Mouse (Mus musculus) embryonic facial prominence, embryonic 14.5 days (tissue): ENCODE measurements around the gene Ndufv3. TPM values are rescaled to one million over a fixed set of nuclear protein-coding genes. Genes with fewer than 3 reads are reported as not detected.

ENCODE experiments used
- ATAC-seq: fragments of 200-750 bp; cut with Nextera tagmentation; 2 replicates; pipeline ENCODE4 v1.8.0; 2017; ENCODE audit warnings: low read depth, moderate number of reproducible peaks, moderate TSS enrichment
- DNase-seq: peaks from one replicate; pipeline ENCODE4 v3.0.0-alpha.2; 2015; ENCODE audit warnings: low spot score
- H3K27ac ChIP-seq: fragments of 300-500 bp; sonication (generic); replicated peaks from 2 replicates; pipeline ENCODE4 v1.5.1; 2014; ENCODE audit warnings: low read depth, mild to moderate bottlenecking, low read length, moderate library complexity
- H3K27me3 ChIP-seq: fragments of 300-500 bp; sonication (generic); replicated peaks from 2 replicates; pipeline ENCODE4 v1.6.1; 2014; ENCODE audit warnings: low read length; ENCODE audit not compliant: control insufficient read depth, insufficient read depth
- H3K36me3 ChIP-seq: fragments of 300-500 bp; sonication (generic); 2 replicates; pipeline ENCODE4 v1.6.1; 2014; ENCODE audit warnings: low read length, mixed read lengths; ENCODE audit not compliant: control insufficient read depth, insufficient read depth
- H3K4me1 ChIP-seq: fragments of 300-500 bp; sonication (generic); 2 replicates; pipeline ENCODE4 v1.6.1; 2014; ENCODE audit warnings: antibody characterized with exemption, low read length; ENCODE audit not compliant: control insufficient read depth, insufficient read depth
- H3K4me2 ChIP-seq: fragments of 300-500 bp; sonication (generic); 2 replicates; pipeline ENCODE4 v1.6.1; 2014; ENCODE audit warnings: low read depth, mild to moderate bottlenecking, low read length, moderate library complexity, mixed read lengths
- H3K4me3 ChIP-seq: fragments of 300-500 bp; sonication (generic); 2 replicates; pipeline ENCODE4 v1.5.1; 2014; ENCODE audit warnings: low read depth, mild to moderate bottlenecking, low read length
- H3K9ac ChIP-seq: fragments of 300-500 bp; sonication (generic); 2 replicates; pipeline ENCODE4 v1.6.1; 2014; ENCODE audit warnings: low read depth, mild to moderate bottlenecking, low read length, moderate library complexity, mixed read lengths
- H3K9me3 ChIP-seq: fragments of 300-500 bp; sonication (generic); 2 replicates; pipeline ENCODE4 v1.6.1; 2016; ENCODE audit warnings: low read length; ENCODE audit not compliant: control insufficient read depth
- WGBS: fragments of 180-500 bp; shearing (Covaris S2); extraction: QIAGEN DNeasy Blood & Tissue Kit; methylation state at CpG from one replicate; pipeline ENCODE4 v1.1.7; 2014; 5-methylcytosine and 5-hydroxymethylcytosine counted together
- polyA plus RNA-seq: library from polyadenylated mRNA; unstranded; fragments of >200 nt; fragmentation: Nextera tagmentation; extraction: Ambion mirVana; gene quantifications from 2 replicates; pipeline ENCODE4 v1.2.1, GENCODE M21; 2014

Gene Ndufv3
- polyA plus RNA-seq, 1 experiment from 2014 or later, result 316 TPM

DNA sequence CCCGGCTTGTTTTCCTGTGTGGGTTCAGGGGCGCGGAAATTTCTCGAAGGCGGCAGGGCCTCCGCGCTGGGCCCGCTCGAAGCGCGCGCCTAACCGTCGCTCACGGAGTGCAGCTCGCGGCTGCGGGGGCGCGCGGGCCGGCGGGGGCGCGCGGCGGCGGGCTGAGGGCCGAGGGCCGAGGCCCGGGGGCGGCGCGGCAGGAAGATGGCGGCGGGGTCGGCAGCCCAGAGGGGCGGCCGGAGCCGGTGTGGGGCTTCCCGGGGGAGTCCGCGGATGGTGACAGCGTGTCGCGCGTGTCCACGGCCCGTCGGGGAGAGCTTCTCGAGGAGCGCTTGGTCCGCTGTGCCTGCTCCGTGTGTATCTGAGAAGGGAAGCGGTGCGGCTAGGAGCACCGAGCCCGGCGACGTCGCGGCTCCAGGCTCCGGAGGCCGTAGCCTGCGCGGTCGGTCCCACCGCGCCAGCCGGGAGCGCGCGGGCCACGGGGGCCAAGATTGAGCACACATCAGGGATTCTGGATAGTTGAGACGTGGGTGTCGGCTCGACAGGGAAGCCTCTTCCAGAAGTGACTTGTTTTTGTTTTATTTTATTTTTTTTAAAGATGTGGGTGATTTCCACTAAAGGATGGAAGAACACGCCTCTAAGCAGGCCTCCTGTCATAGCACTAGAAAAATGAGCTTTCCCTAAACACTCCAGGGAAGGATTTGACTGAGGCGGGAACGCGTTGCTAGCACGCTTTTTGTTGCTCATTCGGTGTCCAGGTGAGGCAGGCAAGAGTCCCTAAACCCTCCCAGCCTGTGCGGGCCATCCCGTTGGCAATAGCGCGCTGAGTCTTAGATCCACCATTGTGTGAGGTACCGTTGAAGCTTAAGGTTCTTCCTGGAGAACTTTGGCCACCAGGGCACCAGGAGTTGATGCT, 45.5 kb downstream of the Ndufv3 start:
- H3K9ac ChIP-seq, result peak overlapping the region; percentile 91
- H3K4me2 ChIP-seq, result peak overlapping the region; percentile 85
- H3K4me3 ChIP-seq, result peak overlapping the region; percentile 90
- H3K27me3 ChIP-seq, result no peaks in the 10 kb centered on the region
- DNase-seq (peak; percentile 89), ATAC-seq (peak; percentile 53)
- under 1% methylated on average over 42 of the region's 88 CpGs for WGBS
- no peaks in the 10 kb centered on the region for H3K9me3 ChIP-seq
- H3K4me1 ChIP-seq, result peaks cover 31% of the 10 kb centered on the region
- no peaks in the 10 kb centered on the region for H3K36me3 ChIP-seq
- peak overlapping the region; percentile 98 for H3K27ac ChIP-seq

DNA sequence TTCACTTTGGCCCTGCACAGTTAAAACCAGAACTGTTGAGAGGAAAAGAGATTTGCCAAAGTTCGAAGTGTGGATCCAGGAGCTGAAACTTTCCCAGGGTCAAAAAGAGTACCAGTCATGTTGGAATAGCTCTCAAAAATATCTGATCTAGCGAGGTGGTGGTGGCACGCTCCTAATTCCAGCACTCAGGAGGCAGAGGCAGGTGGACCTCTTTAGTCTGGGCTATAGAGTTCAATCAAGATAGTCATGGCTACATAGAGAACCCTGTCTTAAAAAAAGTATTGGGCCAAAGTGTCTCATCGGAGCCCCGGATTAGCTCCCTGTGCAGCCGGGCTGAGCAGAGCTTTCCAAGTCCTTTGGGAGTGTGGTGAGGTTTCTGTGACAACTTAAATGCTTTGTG, 46.4 kb downstream of the Ndufv3 start:
- Histone ChIP-seq H3K9me3 (no peaks in the 10 kb centered on the region), H3K36me3 (no peaks in the 10 kb centered on the region), H3K4me1 (peaks cover 31% of the 10 kb centered on the region), H3K9ac (peak overlapping the region; percentile 91), H3K4me2 (peak overlapping the region; percentile 85), H3K4me3 (peak overlapping the region; percentile 90), H3K27ac (peak overlapping the region; percentile 98; the same call in 1 of the 2 replicates), H3K27me3 (no peaks in the 10 kb centered on the region)
- no peak for DNase-seq
- no peak for ATAC-seq
- WGBS, result 63% methylated on average over 6 of the region's 6 CpGs

DNA sequence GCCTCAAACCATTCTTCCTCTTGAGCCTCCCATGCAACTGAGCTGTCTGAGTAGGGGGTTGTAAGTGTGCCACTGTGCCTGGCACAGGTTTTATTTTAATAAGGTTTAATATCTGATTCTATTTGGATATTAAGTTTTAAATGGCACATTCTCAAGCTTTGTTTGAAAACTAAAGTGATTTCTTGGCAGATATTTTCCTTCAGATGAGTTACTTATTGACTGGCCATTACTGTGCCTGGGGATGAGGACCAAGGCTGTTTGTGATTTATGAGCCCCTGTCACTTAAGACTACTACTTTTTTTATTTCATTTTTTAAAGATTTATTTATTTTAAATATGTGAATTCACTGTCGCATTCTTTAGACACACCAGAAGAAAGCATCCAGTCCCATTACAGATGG, 49.8 kb downstream of the Ndufv3 start:
- WGBS, result 93% methylated on average over 1 of the region's 1 CpGs
- no peak overlapping the region for H3K27ac ChIP-seq
- H3K27me3 ChIP-seq, result no peaks in the 10 kb centered on the region
- no peak overlapping the region for H3K4me2 ChIP-seq
- no peaks in the 10 kb centered on the region for H3K36me3 ChIP-seq
- no peaks in the 10 kb centered on the region for H3K9me3 ChIP-seq
- H3K4me1 ChIP-seq, result peaks cover 26% of the 10 kb centered on the region
- ATAC-seq, result no peak
- no peak overlapping the region for H3K4me3 ChIP-seq
- no peak overlapping the region for H3K9ac ChIP-seq
- DNase-seq, result no peak

DNA sequence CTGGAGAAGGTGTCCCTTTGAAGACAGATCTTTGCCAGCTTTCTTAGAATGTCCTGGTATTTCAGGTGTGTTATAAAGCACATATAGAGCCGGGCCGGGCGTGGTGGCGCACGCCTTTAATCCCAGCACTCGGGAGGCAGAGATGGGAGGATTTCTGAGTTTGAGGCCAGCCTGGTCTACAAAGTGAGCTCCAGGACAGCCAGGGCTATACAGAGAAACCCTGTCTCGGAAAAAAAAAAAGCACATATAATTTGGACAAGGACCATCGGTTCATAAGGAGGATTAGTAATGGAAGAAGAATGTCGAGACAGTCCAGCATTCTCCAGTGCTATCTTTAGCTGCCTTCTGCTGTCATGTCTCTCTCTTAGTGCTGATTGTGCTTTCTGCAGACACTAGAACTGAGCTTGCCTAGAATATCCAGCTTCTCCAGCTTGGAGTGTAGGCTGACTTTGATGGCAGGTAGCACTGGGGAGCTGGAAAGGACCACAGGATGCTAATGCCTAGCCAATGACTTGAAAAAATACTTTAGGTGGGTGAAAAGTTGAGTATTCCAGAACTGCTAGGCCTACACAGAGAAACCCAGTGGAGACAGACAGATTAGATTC, 50.5 kb downstream of the Ndufv3 start:
- Histone ChIP-seq H3K27me3 (no peaks in the 10 kb centered on the region), H3K4me1 (peaks cover 26% of the 10 kb centered on the region), H3K9ac (no peak overlapping the region), H3K9me3 (no peaks in the 10 kb centered on the region), H3K27ac (no peak overlapping the region), H3K4me3 (no peak overlapping the region), H3K4me2 (no peak overlapping the region), H3K36me3 (no peaks in the 10 kb centered on the region)
- WGBS, result 81% methylated on average over 9 of the region's 9 CpGs
- ATAC-seq (peak; percentile 50; the same call in 1 of the 2 replicates), DNase-seq (no peak)

DNA sequence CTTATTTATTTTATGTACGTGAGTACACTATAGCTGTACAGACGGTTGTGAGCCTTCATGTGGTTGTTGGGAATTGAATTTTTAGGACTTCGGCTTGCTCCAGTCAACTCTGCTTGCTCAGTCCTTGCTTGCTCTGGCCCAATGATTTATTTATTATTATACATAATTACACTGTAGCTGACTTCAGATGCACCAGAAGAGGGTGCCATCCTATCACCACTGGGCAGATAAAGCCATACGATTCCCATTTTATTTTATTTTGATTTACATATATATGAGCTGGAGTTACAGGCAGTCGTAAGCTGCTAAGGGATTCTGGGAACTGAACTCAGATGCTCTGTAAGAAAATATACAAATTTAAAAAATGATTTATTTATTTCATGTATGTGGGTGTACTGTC, 51.8 kb downstream of the Ndufv3 start:
- peaks cover 15% of the 10 kb centered on the region for H3K4me1 ChIP-seq
- DNase-seq, result no peak
- no peak overlapping the region for H3K27ac ChIP-seq
- no peaks in the 10 kb centered on the region for H3K9me3 ChIP-seq
- no peak overlapping the region for H3K9ac ChIP-seq
- no peaks in the 10 kb centered on the region for H3K27me3 ChIP-seq
- no peak overlapping the region for H3K4me3 ChIP-seq
- H3K36me3 ChIP-seq, result no peaks in the 10 kb centered on the region
- 80% methylated on average over 5 of the region's 5 CpGs for whole genome bisulfite sequencing
- ATAC-seq, result no peak
- no peak overlapping the region for H3K4me2 ChIP-seq

DNA sequence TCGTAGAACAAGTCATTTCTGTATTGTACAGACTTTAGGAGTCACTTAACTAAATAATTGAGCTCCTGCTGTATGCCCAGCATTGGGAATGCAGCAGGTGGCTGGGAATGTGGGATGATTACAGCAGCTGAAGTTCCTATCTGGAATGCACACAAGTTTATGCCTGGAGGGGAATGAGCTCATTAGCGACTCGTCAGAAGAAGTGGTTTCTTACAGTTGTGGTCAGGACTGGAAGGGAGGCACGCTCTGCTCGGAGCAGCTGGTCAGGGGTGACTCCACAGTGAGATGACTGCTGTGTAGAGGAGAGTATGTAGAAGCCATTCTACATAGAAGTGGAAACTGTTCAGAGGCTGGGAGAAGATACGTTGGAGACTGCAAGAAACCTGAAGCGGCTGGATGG, 54.7 kb downstream of the Ndufv3 start:
- Histone ChIP-seq H3K27me3 (no peaks in the 10 kb centered on the region), H3K4me1 (no peaks in the 10 kb centered on the region), H3K27ac (no peak overlapping the region), H3K4me3 (no peak overlapping the region), H3K36me3 (no peaks in the 10 kb centered on the region), H3K9ac (no peak overlapping the region), H3K9me3 (no peaks in the 10 kb centered on the region), H3K4me2 (no peak overlapping the region)
- 59% methylated on average over 7 of the region's 7 CpGs for WGBS
- ATAC-seq (peak; percentile 50; the same call in 1 of the 2 replicates), DNase-seq (peak; percentile 60)

DNA sequence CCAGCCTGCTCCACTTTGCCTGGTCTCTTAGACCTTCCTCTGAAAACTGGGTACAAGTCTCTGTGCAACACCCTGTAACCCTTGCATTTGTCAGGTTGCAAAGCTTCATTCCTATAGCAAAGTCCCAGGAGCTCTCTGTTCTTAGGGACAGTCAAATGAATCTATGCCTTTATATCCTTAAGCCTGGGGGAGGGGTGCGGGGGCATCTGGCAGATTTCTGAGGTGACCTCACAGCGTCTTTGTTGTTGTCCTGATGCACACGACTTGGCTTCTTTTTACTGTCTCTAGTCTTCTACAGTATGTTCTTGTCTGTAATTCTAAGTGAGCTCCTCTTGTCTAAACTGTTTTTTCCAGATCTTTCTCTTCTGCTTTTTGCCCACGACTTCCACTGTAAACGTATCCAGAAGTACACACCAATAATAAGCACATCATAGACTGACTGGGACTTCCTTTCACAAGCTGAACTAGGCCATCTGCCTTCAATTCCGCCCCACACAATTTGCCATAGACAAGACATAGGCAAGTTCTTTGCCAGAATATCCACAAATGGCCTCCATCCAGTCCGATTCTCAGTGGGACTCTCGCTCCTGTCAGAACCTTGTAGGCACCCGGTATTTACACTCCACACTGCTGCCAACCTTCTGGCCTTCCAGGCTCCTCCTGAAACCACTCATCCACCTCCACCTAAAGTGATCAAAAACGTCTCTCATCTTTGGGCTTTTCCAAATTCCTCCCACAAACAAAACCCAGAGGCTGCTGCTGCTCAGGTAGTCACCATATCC, 56.7 kb downstream of the Ndufv3 start:
- Histone ChIP-seq H3K9ac (no peak overlapping the region), H3K4me2 (no peak overlapping the region), H3K4me1 (no peaks in the 10 kb centered on the region; the same call in 1 of the 2 replicates), H3K27me3 (no peaks in the 10 kb centered on the region), H3K36me3 (no peaks in the 10 kb centered on the region), H3K27ac (no peak overlapping the region), H3K9me3 (no peaks in the 10 kb centered on the region), H3K4me3 (no peak overlapping the region)
- DNase-seq (no peak), ATAC-seq (no peak)
- WGBS, result 69% methylated on average over 10 of the region's 10 CpGs

DNA sequence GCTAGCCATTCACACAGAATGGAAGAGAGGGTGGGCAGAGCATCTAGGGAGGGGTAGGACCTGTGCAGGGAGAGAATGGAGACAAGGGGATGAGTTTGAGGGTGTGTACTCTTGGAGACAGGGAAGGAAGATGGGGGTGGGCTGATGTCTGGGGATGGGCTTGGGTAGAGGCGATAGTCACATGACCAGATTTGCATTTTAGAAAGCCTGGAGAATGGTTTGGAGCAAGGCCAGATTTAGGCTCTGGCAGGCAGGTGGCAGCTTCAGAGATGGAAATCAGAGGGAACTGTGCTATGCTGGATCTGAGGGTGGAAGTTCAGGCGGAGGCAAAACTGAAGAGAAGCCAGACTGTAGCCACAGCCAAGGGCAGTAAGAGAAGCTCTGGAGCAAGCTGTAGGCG, 60.4 kb downstream of the Ndufv3 start:
- Histone ChIP-seq H3K4me2 (no peak overlapping the region), H3K9me3 (no peaks in the 10 kb centered on the region), H3K27me3 (no peaks in the 10 kb centered on the region), H3K36me3 (0 out of 2 replicates have a peak, but pooled peaks cover 4% of the 10 kb centered on the region), H3K9ac (no peak overlapping the region), H3K4me3 (no peak overlapping the region), H3K27ac (no peak overlapping the region; the same call in 1 of the 2 replicates), H3K4me1 (no peaks in the 10 kb centered on the region; the same call in 1 of the 2 replicates)
- DNase-seq, result no peak
- ATAC-seq, result no peak
- 58% methylated on average over 3 of the region's 3 CpGs for WGBS
